Mouse (Mus musculus) heart, adult 8-10 months (tissue): ENCODE results near the gene Traf3ip2. TPM values are rescaled to one million over a fixed set of nuclear protein-coding genes. Genes with fewer than 3 reads are reported as not detected.

Source experiments
- DNase-seq: peaks from one replicate; pipeline ENCODE4 v3.0.0; 2022; ENCODE audit warnings: low spot score
- total RNA-seq, 4 experiments: library from RNA; stranded (reverse); gene quantifications; 2 replicates each; pipeline ENCODE4 v1.2.4; 2022

Gene Traf3ip2
- 1 to 10 TPM; 5.3 to 7.3 (median 6.0) TPM for total RNA-seq

GRCm38 (mm10) chr10:39612633-39612988 lies at the start of gene Traf3ip2:
Traf3ip2 (plus strand) TSS chr10:39612934.
- no peak for DNase-seq

GRCm38 (mm10) chr10:39563552-39564223 lies 49.0 kb upstream of the Traf3ip2 start:
- no peak for DNase-seq

GRCm38 (mm10) chr10:39566901-39567300 lies 45.8 kb upstream of the Traf3ip2 start:
- DNase-seq, result no peak

- no peak for DNase-seq
Measured at GRCm38 (mm10) chr10:39568991-39569390, 43.7 kb upstream of the Traf3ip2 start.

GRCm38 (mm10) chr10:39571011-39571410 lies 41.7 kb upstream of the Traf3ip2 start:
- DNase-seq, result no peak

GRCm38 (mm10) chr10:39572050-39572671 lies 40.6 kb upstream of the Traf3ip2 start:
- no peak for DNase-seq

GRCm38 (mm10) chr10:39572672-39573051 lies 40.1 kb upstream of the Traf3ip2 start:
- no peak for DNase-seq

GRCm38 (mm10) chr10:39576466-39576865 lies 36.3 kb upstream of the Traf3ip2 start:
- DNase-seq, result no peak

GRCm38 (mm10) chr10:39580477-39580876 lies 32.3 kb upstream of the Traf3ip2 start:
- no peak for DNase-seq

- no peak for DNase-seq
Measured at GRCm38 (mm10) chr10:39582385-39582784, 30.3 kb upstream of the Traf3ip2 start.

- no peak for DNase-seq
Measured at GRCm38 (mm10) chr10:39583718-39584117, 29.0 kb upstream of the Traf3ip2 start.

GRCm38 (mm10) chr10:39587290-39587925 lies 25.3 kb upstream of the Traf3ip2 start:
- DNase-seq, result no peak

GRCm38 (mm10) chr10:39587973-39588746 lies 24.6 kb upstream of the Traf3ip2 start:
- no peak for DNase-seq

GRCm38 (mm10) chr10:39589765-39590546 lies 22.8 kb upstream of the Traf3ip2 start:
- DNase-seq, result no peak

GRCm38 (mm10) chr10:39590629-39591028 lies 22.1 kb upstream of the Traf3ip2 start:
- DNase-seq, result no peak

- no peak for DNase-seq
Measured at GRCm38 (mm10) chr10:39592501-39592900, 20.2 kb upstream of the Traf3ip2 start.

GRCm38 (mm10) chr10:39594716-39595115 lies 18.0 kb upstream of the Traf3ip2 start:
- no peak for DNase-seq

GRCm38 (mm10) chr10:39595862-39596261 lies 16.9 kb upstream of the Traf3ip2 start:
- no peak for DNase-seq

- no peak for DNase-seq
Measured at GRCm38 (mm10) chr10:39597116-39597791, 15.5 kb upstream of the Traf3ip2 start.

GRCm38 (mm10) chr10:39597792-39598183 lies 14.9 kb upstream of the Traf3ip2 start:
- DNase-seq, result no peak

- DNase-seq, result no peak
Measured at GRCm38 (mm10) chr10:39599601-39600000, 13.1 kb upstream of the Traf3ip2 start.
